Mouse (Mus musculus) testis, postnatal 14 days (tissue): ENCODE results near the gene Abcb10.
A peak's percentile ranks its signal among the peaks of the same experiment; 100 is the strongest.
"Not testable (repeated sequence)": the region's sequence is repeated elsewhere in the genome, so short reads cannot be mapped to it uniquely, and the experiment has no call there.

Source experiments
- DNase-seq: peaks from one replicate; pipeline ENCODE4 v3.0.0; 2021; ENCODE audit warnings: low spot score

Gene Abcb10

GRCm38 (mm10) chr8:123982826-123983400 is at the start of gene Abcb10:
Abcb10 (minus strand) TSS chr8:123983122.
- DNase-seq: peak; percentile 91

- DNase-seq: no peak
Observed at GRCm38 (mm10) chr8:124027831-124028230, 44.9 kb upstream of the Abcb10 start.

GRCm38 (mm10) chr8:124026265-124026664 is 43.3 kb upstream of the Abcb10 start:
- not testable (repeated sequence) for DNase-seq

GRCm38 (mm10) chr8:124021237-124022227 is 38.6 kb upstream of the Abcb10 start, which contains the start of the genes Taf5l and Urb2:
Taf5l (minus strand) TSS chr8:124021397.
Urb2 (plus strand) TSS chr8:124021508.
- DNase-seq: peak; percentile 94

- DNase-seq: peak; percentile 80
Observed at GRCm38 (mm10) chr8:124020439-124021236, 37.7 kb upstream of the Abcb10 start.

GRCm38 (mm10) chr8:124019782-124020181 is 36.9 kb upstream of the Abcb10 start:
- DNase-seq: no peak

- DNase-seq: no peak
Observed at GRCm38 (mm10) chr8:124014751-124015150, 31.8 kb upstream of the Abcb10 start.

- not testable (repeated sequence) for DNase-seq
Observed at GRCm38 (mm10) chr8:124014299-124014698, 31.4 kb upstream of the Abcb10 start.

GRCm38 (mm10) chr8:124011989-124012586 is 29.2 kb upstream of the Abcb10 start:
- DNase-seq: no peak

GRCm38 (mm10) chr8:124011580-124011979 is 28.7 kb upstream of the Abcb10 start:
- DNase-seq: no peak

GRCm38 (mm10) chr8:124007829-124008228 is 24.9 kb upstream of the Abcb10 start:
- DNase-seq: no peak

- no peak for DNase-seq
Observed at GRCm38 (mm10) chr8:124002546-124003108, 19.7 kb upstream of the Abcb10 start.

- no peak for DNase-seq
Observed at GRCm38 (mm10) chr8:123999568-123999967, 16.6 kb upstream of the Abcb10 start.

GRCm38 (mm10) chr8:123993997-123994396 is 11.1 kb upstream of the Abcb10 start:
- DNase-seq: no peak

- no peak for DNase-seq
Observed at GRCm38 (mm10) chr8:123993597-123993996, 10.7 kb upstream of the Abcb10 start.

- DNase-seq: no peak
Observed at GRCm38 (mm10) chr8:123992587-123992986, 9.7 kb upstream of the Abcb10 start.

GRCm38 (mm10) chr8:123990277-123991049 is 7.5 kb upstream of the Abcb10 start:
- DNase-seq: no peak

GRCm38 (mm10) chr8:123989128-123989527 is 6.2 kb upstream of the Abcb10 start:
- DNase-seq: no peak

GRCm38 (mm10) chr8:123988605-123989038 is 5.7 kb upstream of the Abcb10 start:
- no peak for DNase-seq

GRCm38 (mm10) chr8:123982291-123982793 is 580 bp downstream of the Abcb10 start:
- DNase-seq: peak; percentile 24
